Mouse (Mus musculus) heart, embryonic 10.5 days (tissue): ENCODE results near the gene Lin7a. TPM values are rescaled to one million over a fixed set of nuclear protein-coding genes. Genes with fewer than 3 reads are reported as not detected.
"Not testable (repeated sequence)": the region's sequence is repeated elsewhere in the genome, so short reads cannot be mapped to it uniquely, and the experiment has no call there.

Experiments
- DNase-seq: peaks from one replicate; pipeline ENCODE4 v3.0.0-alpha.2; 2017; ENCODE audit warnings: low spot score
- H3K27ac ChIP-seq: fragments of 300-500 bp; sonication (generic); 2 replicates; pipeline ENCODE4 v1.5.1; 2016; ENCODE audit warnings: mild to moderate bottlenecking
- H3K27me3 ChIP-seq: fragments of 300-500 bp; sonication (generic); 2 replicates; pipeline ENCODE4 v1.6.1; 2016; ENCODE audit warnings: mild to moderate bottlenecking; ENCODE audit not compliant: poor library complexity, insufficient read depth, severe bottlenecking
- H3K36me3 ChIP-seq: fragments of 300-500 bp; sonication (generic); 2 replicates; pipeline ENCODE4 v1.6.1; 2016; ENCODE audit warnings: mild to moderate bottlenecking, moderate library complexity
- H3K4me1 ChIP-seq: fragments of 300-500 bp; sonication (generic); 2 replicates; pipeline ENCODE4 v1.6.1; 2016; ENCODE audit warnings: mild to moderate bottlenecking
- H3K4me3 ChIP-seq: fragments of 300-500 bp; sonication (generic); 2 replicates; pipeline ENCODE4 v1.5.1; 2016; ENCODE audit warnings: mild to moderate bottlenecking, moderate library complexity
- H3K9me3 ChIP-seq: fragments of 300-500 bp; sonication (generic); 2 replicates; pipeline ENCODE4 v1.6.1; 2016; ENCODE audit warnings: mild to moderate bottlenecking, moderate library complexity
- WGBS: fragments of 180-500 bp; shearing (Covaris S2); methylation state at CpG from one replicate; pipeline ENCODE4 v1.1.7; 2016; 5-methylcytosine and 5-hydroxymethylcytosine counted together
- polyA plus RNA-seq: library from polyadenylated mRNA; unstranded; fragments of >200 nt; fragmentation: Nextera tagmentation; extraction: Ambion mirVana; gene quantifications from 2 replicates; pipeline ENCODE4 v1.2.1, GENCODE M21; 2016

Gene Lin7a
- polyA plus RNA-seq, 1 experiment from 2014 or later, result 2.1 TPM

- Histone ChIP-seq H3K4me1 (no peaks in the 10 kb centered on the region), H3K9me3 (no peaks in the 10 kb centered on the region), H3K4me3 (no peak overlapping the region), H3K27me3 (no peaks in the 10 kb centered on the region), H3K27ac (no peak overlapping the region), H3K36me3 (no peaks in the 10 kb centered on the region)
- DNase-seq, result no peak
- 76% methylated on average over 2 of the region's 2 CpGs for WGBS
Observed at GRCm38 (mm10) chr10:107239651-107240330, 31.7 kb upstream of the Lin7a start.

GRCm38 (mm10) chr10:107240446-107240845, 31.0 kb upstream of the Lin7a start:
- Histone ChIP-seq H3K9me3 (no peaks in the 10 kb centered on the region), H3K4me3 (no peak overlapping the region), H3K27ac (no peak overlapping the region), H3K27me3 (no peaks in the 10 kb centered on the region), H3K4me1 (no peaks in the 10 kb centered on the region), H3K36me3 (no peaks in the 10 kb centered on the region)
- 83% methylated on average over 1 of the region's 1 CpGs for WGBS
- DNase-seq, result no peak

GRCm38 (mm10) chr10:107240986-107241385, 30.5 kb upstream of the Lin7a start:
- DNase-seq, result no peak
- H3K4me3 ChIP-seq, result no peak overlapping the region
- no peak overlapping the region for H3K27ac ChIP-seq
- H3K9me3 ChIP-seq, result no peaks in the 10 kb centered on the region
- H3K4me1 ChIP-seq, result no peaks in the 10 kb centered on the region
- no peaks in the 10 kb centered on the region for H3K36me3 ChIP-seq
- 81% methylated on average over 3 of the region's 3 CpGs for WGBS
- no peaks in the 10 kb centered on the region for H3K27me3 ChIP-seq

DNA sequence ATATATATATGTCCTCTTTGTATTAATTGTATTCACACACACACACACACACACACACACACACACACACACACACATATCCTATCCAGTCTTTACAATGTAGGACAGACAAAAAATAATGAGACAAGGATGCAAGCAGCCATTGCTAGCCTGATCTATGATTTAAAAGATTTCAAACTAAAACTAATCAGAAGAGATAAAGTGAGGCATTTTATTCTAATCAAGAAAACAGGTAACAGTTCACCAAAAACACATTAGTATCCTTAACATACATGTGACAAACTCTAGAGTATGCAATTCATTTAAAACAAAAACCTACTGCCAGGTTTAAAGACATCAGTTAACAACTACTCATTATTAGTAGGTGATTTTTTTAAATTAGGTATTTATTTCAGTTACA, 30.1 kb upstream of the Lin7a start:
- no peak for DNase-seq
- H3K36me3 ChIP-seq, result no peaks in the 10 kb centered on the region
- H3K9me3 ChIP-seq, result no peaks in the 10 kb centered on the region
- no peak overlapping the region for H3K4me3 ChIP-seq
- no peaks in the 10 kb centered on the region for H3K4me1 ChIP-seq
- H3K27ac ChIP-seq, result no peak overlapping the region
- no peaks in the 10 kb centered on the region for H3K27me3 ChIP-seq

- H3K27ac ChIP-seq, H3K9me3 ChIP-seq, DNase-seq, H3K27me3 ChIP-seq, H3K36me3 ChIP-seq, H3K4me1 ChIP-seq, H3K4me3 ChIP-seq: not testable (repeated sequence)
- 76% methylated on average over 1 of the region's 1 CpGs for WGBS
Observed at GRCm38 (mm10) chr10:107241999-107242398, 29.5 kb upstream of the Lin7a start.

GRCm38 (mm10) chr10:107242696-107243400, 28.6 kb upstream of the Lin7a start:
- Histone ChIP-seq H3K36me3 (no peaks in the 10 kb centered on the region), H3K9me3 (no peaks in the 10 kb centered on the region), H3K27me3 (no peaks in the 10 kb centered on the region), H3K27ac (no peak overlapping the region), H3K4me1 (no peaks in the 10 kb centered on the region), H3K4me3 (no peak overlapping the region)
- WGBS, result 80% methylated on average over 1 of the region's 1 CpGs
- no peak for DNase-seq

- no peaks in the 10 kb centered on the region for H3K9me3 ChIP-seq
- no peaks in the 10 kb centered on the region for H3K27me3 ChIP-seq
- H3K27ac ChIP-seq, result no peak overlapping the region
- WGBS, result 75% methylated on average over 2 of the region's 2 CpGs
- H3K36me3 ChIP-seq, result no peaks in the 10 kb centered on the region
- no peaks in the 10 kb centered on the region for H3K4me1 ChIP-seq
- DNase-seq, result no peak
- no peak overlapping the region for H3K4me3 ChIP-seq
Observed at GRCm38 (mm10) chr10:107244211-107244610, 27.3 kb upstream of the Lin7a start.

- Histone ChIP-seq H3K4me1 (no peaks in the 10 kb centered on the region), H3K27me3 (no peaks in the 10 kb centered on the region), H3K36me3 (no peaks in the 10 kb centered on the region), H3K4me3 (no peak overlapping the region), H3K9me3 (no peaks in the 10 kb centered on the region), H3K27ac (no peak overlapping the region)
- 82% methylated on average over 4 of the region's 4 CpGs for WGBS
- no peak for DNase-seq
Observed at GRCm38 (mm10) chr10:107244691-107245530, 26.6 kb upstream of the Lin7a start.

DNA sequence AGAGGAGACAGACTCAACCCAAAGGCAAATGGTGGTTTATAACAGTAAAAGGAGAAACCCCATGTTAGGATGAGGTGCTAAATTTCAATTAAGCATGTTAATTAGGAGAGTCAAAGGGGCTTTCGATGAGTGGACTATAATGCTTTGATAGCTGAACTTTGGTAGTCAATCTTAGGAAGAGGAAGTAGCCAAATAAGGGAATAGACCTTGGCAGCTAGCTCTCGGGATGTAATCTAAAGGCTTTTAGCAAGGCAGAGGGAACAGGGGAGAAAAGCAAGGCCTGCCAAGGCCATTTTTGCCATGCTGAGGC, 26.0 kb upstream of the Lin7a start:
- no peaks in the 10 kb centered on the region for H3K4me1 ChIP-seq
- H3K27ac ChIP-seq, result no peak overlapping the region
- no peaks in the 10 kb centered on the region for H3K9me3 ChIP-seq
- H3K27me3 ChIP-seq, result no peaks in the 10 kb centered on the region
- no peak for DNase-seq
- H3K36me3 ChIP-seq, result no peaks in the 10 kb centered on the region
- no peak overlapping the region for H3K4me3 ChIP-seq
- 40% methylated on average over 2 of the region's 2 CpGs for WGBS

- Histone ChIP-seq H3K27ac (no peak overlapping the region), H3K27me3 (no peaks in the 10 kb centered on the region), H3K36me3 (no peaks in the 10 kb centered on the region), H3K9me3 (no peaks in the 10 kb centered on the region), H3K4me3 (no peak overlapping the region), H3K4me1 (no peaks in the 10 kb centered on the region)
- 86% methylated on average over 2 of the region's 2 CpGs for WGBS
- DNase-seq, result no peak
Observed at GRCm38 (mm10) chr10:107245961-107246460, 25.5 kb upstream of the Lin7a start.

GRCm38 (mm10) chr10:107247001-107247670, 24.4 kb upstream of the Lin7a start:
- no peaks in the 10 kb centered on the region for H3K27me3 ChIP-seq
- no peaks in the 10 kb centered on the region for H3K9me3 ChIP-seq
- no peak overlapping the region for H3K27ac ChIP-seq
- no peaks in the 10 kb centered on the region for H3K36me3 ChIP-seq
- no peaks in the 10 kb centered on the region for H3K4me1 ChIP-seq
- H3K4me3 ChIP-seq, result no peak overlapping the region
- DNase-seq, result no peak
- 82% methylated on average over 6 of the region's 6 CpGs for WGBS

- Histone ChIP-seq H3K9me3 (no peaks in the 10 kb centered on the region), H3K27me3 (no peaks in the 10 kb centered on the region), H3K27ac (no peak overlapping the region), H3K36me3 (no peaks in the 10 kb centered on the region), H3K4me1 (no peaks in the 10 kb centered on the region), H3K4me3 (no peak overlapping the region)
- WGBS, result 87% methylated on average over 8 of the region's 8 CpGs
- DNase-seq, result no peak
Observed at GRCm38 (mm10) chr10:107248481-107248880, 23.0 kb upstream of the Lin7a start.

- Histone ChIP-seq H3K4me3 (no peak overlapping the region), H3K9me3 (no peaks in the 10 kb centered on the region), H3K4me1 (no peaks in the 10 kb centered on the region), H3K27me3 (no peaks in the 10 kb centered on the region), H3K36me3 (no peaks in the 10 kb centered on the region), H3K27ac (no peak overlapping the region)
- 74% methylated on average over 7 of the region's 7 CpGs for WGBS
- DNase-seq, result no peak
Observed at GRCm38 (mm10) chr10:107249056-107249455, 22.4 kb upstream of the Lin7a start.
